Mouse (Mus musculus): ENCODE data around the gene Erich6. TPM values are rescaled to one million over a fixed set of nuclear protein-coding genes. Genes with fewer than 3 reads are reported as not detected.

The Erich6 gene
- polyA plus RNA-seq, 1 experiment from 2014 or later: not detected

- no peaks in the 10 kb centered on the region for H3K9me3 ChIP-seq (ENCODE audit: control insufficient read depth)
- TF ChIP-seq CTCF (IDR thresholded peaks at IDR 0.05; ENCODE audit: low read depth): no peak
- no peaks in the 10 kb centered on the region for H3K27me3 ChIP-seq (replicated peaks; ENCODE audit: control insufficient read depth, insufficient read depth, low read length)
- H3K36me3 ChIP-seq (ENCODE audit: control insufficient read depth, insufficient read depth): peaks cover 24% of the 10 kb centered on the region
- H3K4me1 ChIP-seq (replicated peaks; ENCODE audit: control insufficient read depth, insufficient read depth, low read length): no peaks in the 10 kb centered on the region; the same call in 1 of the 2 replicates
- H3K4me3 ChIP-seq (ENCODE audit: low read depth, low read length): no peak overlapping the region
- no peak overlapping the region for H3K9ac ChIP-seq (ENCODE audit: low read depth, low read length)
- no peak overlapping the region; the same call in 1 of the 2 replicates for H3K4me2 ChIP-seq (replicated peaks; ENCODE audit: low read depth)
- WGBS: 55% methylated on average over 5 of the region's 5 CpGs
- peak; percentile 75 for ATAC-seq
- H3K27ac ChIP-seq (ENCODE audit: low read depth, low read length): peak overlapping the region; percentile 16; the same call in 1 of the 2 replicates
These were observed 54.1 kb downstream of the Erich6 start for GRCm38 (mm10) chr3:58582788-58583426.

GRCm38 (mm10) chr3:58582297-58582696 lies 54.7 kb downstream of the Erich6 start:
- Histone ChIP-seq H3K9me3 (ENCODE audit: control insufficient read depth) (no peaks in the 10 kb centered on the region), H3K4me3 (ENCODE audit: low read depth, low read length) (no peak overlapping the region), H3K27ac (ENCODE audit: low read depth, low read length) (0 out of 2 replicates have a peak overlapping the region, but pooled peaks have one; percentile 16), H3K27me3 (replicated peaks; ENCODE audit: control insufficient read depth, insufficient read depth, low read length) (no peaks in the 10 kb centered on the region), H3K36me3 (ENCODE audit: control insufficient read depth, insufficient read depth) (peaks cover 18% of the 10 kb centered on the region), H3K4me2 (replicated peaks; ENCODE audit: low read depth) (no peak overlapping the region), H3K4me1 (replicated peaks; ENCODE audit: control insufficient read depth, insufficient read depth, low read length) (no peaks in the 10 kb centered on the region; the same call in 1 of the 2 replicates), H3K9ac (ENCODE audit: low read depth, low read length) (no peak overlapping the region)
- no peak for TF ChIP-seq CTCF (IDR thresholded peaks at IDR 0.05; ENCODE audit: low read depth)
- 50% methylated on average over 5 of the region's 5 CpGs for WGBS
- no peak for ATAC-seq

GRCm38 (mm10) chr3:58581530-58581929 lies 55.5 kb downstream of the Erich6 start:
- Histone ChIP-seq H3K27ac (ENCODE audit: low read depth, low read length) (no peak overlapping the region), H3K4me3 (ENCODE audit: low read depth, low read length) (no peak overlapping the region), H3K27me3 (replicated peaks; ENCODE audit: control insufficient read depth, insufficient read depth, low read length) (no peaks in the 10 kb centered on the region), H3K9me3 (ENCODE audit: control insufficient read depth) (no peaks in the 10 kb centered on the region), H3K9ac (ENCODE audit: low read depth, low read length) (no peak overlapping the region), H3K4me2 (replicated peaks; ENCODE audit: low read depth) (no peak overlapping the region), H3K36me3 (ENCODE audit: control insufficient read depth, insufficient read depth) (peaks cover 12% of the 10 kb centered on the region), H3K4me1 (replicated peaks; ENCODE audit: control insufficient read depth, insufficient read depth, low read length) (no peaks in the 10 kb centered on the region; the same call in 1 of the 2 replicates)
- 45% methylated on average over 4 of the region's 4 CpGs for WGBS
- no peak for ATAC-seq
- TF ChIP-seq CTCF (IDR thresholded peaks at IDR 0.05; ENCODE audit: low read depth): no peak

DNA sequence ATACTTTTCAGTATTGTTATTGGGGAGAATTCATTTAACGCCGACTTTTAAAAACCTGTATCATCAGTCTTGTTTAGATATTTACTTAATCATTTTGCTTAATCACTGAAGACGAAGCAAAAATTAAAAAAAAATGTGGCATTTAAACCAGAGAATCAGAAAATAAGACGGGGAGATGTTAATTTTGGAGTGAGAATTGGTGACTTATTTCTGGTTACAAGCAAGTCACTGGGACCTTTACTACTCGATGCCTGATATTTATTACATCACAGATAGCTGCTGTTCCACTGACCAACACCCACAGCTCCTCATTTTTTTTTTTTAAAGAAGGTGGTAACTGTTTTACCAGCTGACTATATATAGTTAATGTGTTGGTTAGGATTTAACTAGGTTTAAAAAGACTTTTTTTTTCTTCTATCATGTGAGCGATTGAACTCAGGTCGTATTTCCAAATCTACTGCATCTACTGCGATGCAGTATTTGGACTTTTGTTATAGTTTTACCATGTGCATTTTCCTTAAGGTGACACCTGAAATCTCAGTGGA lies 59.4 kb downstream of the Erich6 start:
- Histone ChIP-seq H3K36me3 (ENCODE audit: control insufficient read depth, insufficient read depth) (peaks cover 6% of the 10 kb centered on the region; the same call in 1 of the 2 replicates), H3K27ac (ENCODE audit: low read depth, low read length) (peak overlapping the region; percentile 98; the same call in 1 of the 2 replicates), H3K27me3 (replicated peaks; ENCODE audit: control insufficient read depth, insufficient read depth, low read length) (no peaks in the 10 kb centered on the region), H3K4me1 (replicated peaks; ENCODE audit: control insufficient read depth, insufficient read depth, low read length) (no peaks in the 10 kb centered on the region; the same call in 1 of the 2 replicates), H3K9ac (ENCODE audit: low read depth, low read length) (peak overlapping the region; percentile 98), H3K4me3 (ENCODE audit: low read depth, low read length) (peak overlapping the region; percentile 77), H3K4me2 (replicated peaks; ENCODE audit: low read depth) (peak overlapping the region; percentile 53), H3K9me3 (ENCODE audit: control insufficient read depth) (no peaks in the 10 kb centered on the region)
- TF ChIP-seq CTCF (IDR thresholded peaks at IDR 0.05; ENCODE audit: low read depth): no peak
- ATAC-seq: no peak
- 4% methylated on average over 8 of the region's 8 CpGs for WGBS

DNA sequence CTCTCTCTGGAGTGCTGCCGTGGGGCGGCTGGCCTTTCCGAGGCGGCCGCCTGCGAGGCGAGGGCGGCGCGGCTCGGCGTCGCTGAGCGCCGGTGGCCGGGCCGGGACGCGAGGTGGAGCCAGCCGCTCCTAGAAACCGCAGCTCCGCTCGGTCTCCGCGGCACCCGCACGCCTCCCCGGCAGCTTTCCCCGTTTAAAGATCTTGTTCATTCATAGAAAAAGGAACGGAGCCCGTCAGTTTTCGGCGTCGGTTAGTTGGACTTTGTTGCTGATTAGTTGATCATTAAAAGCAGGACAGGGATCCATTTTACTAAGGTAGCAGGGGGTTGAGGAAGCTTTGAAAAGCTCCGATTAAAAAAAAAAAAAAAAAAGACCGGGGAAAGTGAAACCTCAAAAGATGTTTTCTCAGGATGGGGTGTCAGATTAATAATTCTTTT lies 59.9 kb downstream of the Erich6 start:
- Histone ChIP-seq H3K4me1 (replicated peaks; ENCODE audit: control insufficient read depth, insufficient read depth, low read length) (no peaks in the 10 kb centered on the region; the same call in 1 of the 2 replicates), H3K9me3 (ENCODE audit: control insufficient read depth) (no peaks in the 10 kb centered on the region), H3K27ac (ENCODE audit: low read depth, low read length) (peak overlapping the region; percentile 98), H3K4me2 (replicated peaks; ENCODE audit: low read depth) (peak overlapping the region; percentile 53), H3K4me3 (ENCODE audit: low read depth, low read length) (peak overlapping the region; percentile 77), H3K9ac (ENCODE audit: low read depth, low read length) (peak overlapping the region; percentile 98), H3K36me3 (ENCODE audit: control insufficient read depth, insufficient read depth) (peaks cover 6% of the 10 kb centered on the region; the same call in 1 of the 2 replicates), H3K27me3 (replicated peaks; ENCODE audit: control insufficient read depth, insufficient read depth, low read length) (no peaks in the 10 kb centered on the region)
- peak; percentile 74 for ATAC-seq
- TF ChIP-seq CTCF (IDR thresholded peaks at IDR 0.05; ENCODE audit: low read depth): no peak
- WGBS: under 1% methylated on average over 36 of the region's 36 CpGs

Data from intestine, postnatal 0 days (tissue).